Mouse (Mus musculus) liver, embryonic 12.5 days (tissue): ENCODE measurements around the gene Acot6. TPM values are rescaled to one million over a fixed set of nuclear protein-coding genes. Genes with fewer than 3 reads are reported as not detected.

Experiments
- ATAC-seq: fragments of 200-750 bp; cut with Nextera tagmentation; 2 replicates; pipeline ENCODE4 v1.8.0; 2017; ENCODE audit warnings: moderate number of reproducible peaks, mild to moderate bottlenecking, moderate library complexity
- H3K27ac ChIP-seq: fragments of 300-500 bp; sonication (generic); 2 replicates; pipeline ENCODE4 v1.5.1; 2016; ENCODE audit warnings: mild to moderate bottlenecking
- H3K27me3 ChIP-seq: fragments of 300-500 bp; sonication (generic); replicated peaks from 2 replicates; pipeline ENCODE4 v1.6.1; 2016; ENCODE audit warnings: mild to moderate bottlenecking, moderate library complexity
- H3K36me3 ChIP-seq: fragments of 300-500 bp; sonication (generic); 2 replicates; pipeline ENCODE4 v1.6.1; 2016; ENCODE audit warnings: mild to moderate bottlenecking, moderate library complexity
- H3K4me1 ChIP-seq: fragments of 300-500 bp; sonication (generic); 2 replicates; pipeline ENCODE4 v1.6.1; 2016
- H3K4me2 ChIP-seq: fragments of 300-500 bp; sonication (generic); 2 replicates; pipeline ENCODE4 v1.6.1; 2016; ENCODE audit warnings: mild to moderate bottlenecking, moderate library complexity
- H3K4me3 ChIP-seq: fragments of 300-500 bp; sonication (generic); 2 replicates; pipeline ENCODE4 v1.5.1; 2016; ENCODE audit warnings: mild to moderate bottlenecking, moderate library complexity
- H3K9ac ChIP-seq: fragments of 300-500 bp; sonication (generic); 2 replicates; pipeline ENCODE4 v1.6.1; 2016; ENCODE audit warnings: mild to moderate bottlenecking, moderate library complexity
- H3K9me3 ChIP-seq: fragments of 300-500 bp; sonication (generic); replicated peaks from 2 replicates; pipeline ENCODE4 v1.6.1; 2016; ENCODE audit warnings: mild to moderate bottlenecking, moderate library complexity
- WGBS: fragments of 180-500 bp; shearing (Covaris S2); methylation state at CpG from one replicate; pipeline ENCODE4 v1.1.7; 2016; ENCODE audit not compliant: insufficient replicate concordance; 5-methylcytosine and 5-hydroxymethylcytosine counted together
- polyA plus RNA-seq: library from polyadenylated mRNA; unstranded; fragments of >200 nt; fragmentation: Nextera tagmentation; extraction: Ambion mirVana; gene quantifications from 2 replicates; pipeline ENCODE4 v1.2.1, GENCODE M21; 2016

Gene Acot6
- polyA plus RNA-seq, 1 experiment from 2014 or later, result 0.54 TPM

- Histone ChIP-seq H3K36me3 (no peaks in the 10 kb centered on the region), H3K4me1 (no peaks in the 10 kb centered on the region), H3K9ac (no peak overlapping the region), H3K9me3 (no peaks in the 10 kb centered on the region), H3K27me3 (no peaks in the 10 kb centered on the region), H3K27ac (no peak overlapping the region), H3K4me2 (no peak overlapping the region), H3K4me3 (no peak overlapping the region)
- no peak for ATAC-seq
- 48% methylated on average over 1 of the region's 1 CpGs for WGBS
Observed at GRCm38 (mm10) chr12:84107692-84108091, 7.2 kb downstream of the Acot6 start.

GRCm38 (mm10) chr12:84109924-84110323 lies 9.5 kb downstream of the Acot6 start:
- Histone ChIP-seq H3K27ac (no peak overlapping the region), H3K36me3 (no peaks in the 10 kb centered on the region), H3K4me1 (peaks cover 12% of the 10 kb centered on the region), H3K9ac (no peak overlapping the region), H3K9me3 (no peaks in the 10 kb centered on the region), H3K27me3 (no peaks in the 10 kb centered on the region), H3K4me2 (no peak overlapping the region), H3K4me3 (no peak overlapping the region)
- WGBS, result 79% methylated on average over 1 of the region's 1 CpGs
- ATAC-seq, result no peak

- Histone ChIP-seq H3K27ac (no peak overlapping the region), H3K4me3 (no peak overlapping the region), H3K4me1 (peaks cover 12% of the 10 kb centered on the region), H3K4me2 (no peak overlapping the region), H3K36me3 (no peaks in the 10 kb centered on the region), H3K27me3 (no peaks in the 10 kb centered on the region), H3K9ac (no peak overlapping the region), H3K9me3 (no peaks in the 10 kb centered on the region)
- WGBS, result 74% methylated on average over 4 of the region's 4 CpGs
- no peak for ATAC-seq
Observed at GRCm38 (mm10) chr12:84110814-84111213, 10.4 kb downstream of the Acot6 start.

- H3K4me1 ChIP-seq, result peaks cover 12% of the 10 kb centered on the region
- peak overlapping the region; percentile 91 for H3K4me2 ChIP-seq
- H3K9me3 ChIP-seq, result no peaks in the 10 kb centered on the region
- H3K9ac ChIP-seq, result no peak overlapping the region
- H3K36me3 ChIP-seq, result no peaks in the 10 kb centered on the region
- H3K27me3 ChIP-seq, result no peaks in the 10 kb centered on the region
- no peak overlapping the region for H3K27ac ChIP-seq
- peak overlapping the region; percentile 67 for H3K4me3 ChIP-seq
- no peak for ATAC-seq
- 41% methylated on average over 6 of the region's 6 CpGs for WGBS
Observed at GRCm38 (mm10) chr12:84113676-84114075, 13.2 kb downstream of the Acot6 start.

DNA sequence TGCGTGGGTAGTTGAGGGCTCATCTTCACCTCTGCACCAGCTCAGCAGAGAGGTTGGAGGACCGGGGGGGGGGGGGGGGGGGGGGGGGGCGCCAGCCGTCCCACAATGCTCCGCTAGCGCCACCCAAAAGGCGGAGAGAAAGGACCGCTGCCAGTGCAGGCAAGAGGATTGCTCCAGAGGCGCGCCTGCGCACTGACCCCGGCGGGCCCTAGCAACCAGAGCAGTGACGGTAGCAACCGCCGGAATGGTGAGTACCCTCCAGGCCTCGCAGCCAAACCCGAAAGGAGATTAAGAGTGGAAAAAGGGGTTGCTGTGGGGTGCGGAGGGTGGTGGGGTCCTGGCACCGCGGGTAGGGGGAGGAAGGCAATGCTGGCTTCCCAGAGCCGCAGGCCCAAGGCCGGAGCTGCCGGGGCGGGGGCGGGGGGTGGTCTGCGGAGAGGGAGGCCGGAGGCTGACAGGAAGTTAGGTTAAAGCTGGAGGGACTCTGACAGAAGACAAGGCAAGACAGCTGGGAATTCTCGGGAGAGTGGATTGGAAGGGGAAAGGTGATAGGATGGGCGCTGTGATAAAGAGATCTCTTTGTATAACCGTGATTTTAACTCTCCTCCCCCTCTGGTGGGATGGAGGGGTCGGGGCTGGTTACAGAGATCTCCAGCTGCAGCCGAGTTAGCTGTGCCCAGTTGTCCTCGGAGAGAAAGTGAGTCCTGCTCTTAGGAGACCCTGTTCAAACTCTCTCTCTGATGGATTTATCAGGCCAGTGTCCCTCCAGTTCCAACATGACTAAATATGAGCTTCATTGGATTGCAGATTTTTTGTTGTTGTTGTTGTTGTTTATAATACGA lies 13.9 kb downstream of the Acot6 start, which contains the start of gene Dnal1:
Dnal1 (plus strand) TSS at position 214 of the 842 bp plus-strand sequence.
- 2% methylated on average over 30 of the region's 35 CpGs for WGBS
- ATAC-seq, result peak; percentile 85
- H3K4me3 ChIP-seq, result peak within 1 kb of the TSS; percentile 67
- no peaks in the 10 kb centered on the region for H3K9me3 ChIP-seq
- no peak within 1 kb of the TSS for H3K27ac ChIP-seq
- no peaks in the 10 kb centered on the region for H3K36me3 ChIP-seq
- H3K4me1 ChIP-seq, result peaks cover 12% of the 10 kb centered on the region
- no peaks in the 10 kb centered on the region for H3K27me3 ChIP-seq
- H3K4me2 ChIP-seq, result peak within 1 kb of the TSS; percentile 91
- peak within 1 kb of the TSS; percentile 57; the same call in 1 of the 2 replicates for H3K9ac ChIP-seq

GRCm38 (mm10) chr12:84119584-84119983 lies 19.1 kb downstream of the Acot6 start:
- H3K27me3 ChIP-seq, result no peaks in the 10 kb centered on the region
- H3K9me3 ChIP-seq, result no peaks in the 10 kb centered on the region
- H3K27ac ChIP-seq, result no peak overlapping the region
- H3K36me3 ChIP-seq, result no peaks in the 10 kb centered on the region
- H3K9ac ChIP-seq, result no peak overlapping the region
- peaks cover 3% of the 10 kb centered on the region for H3K4me1 ChIP-seq
- no peak overlapping the region for H3K4me3 ChIP-seq
- no peak for ATAC-seq
- WGBS, result 78% methylated on average over 5 of the region's 5 CpGs
- H3K4me2 ChIP-seq, result no peak overlapping the region

DNA sequence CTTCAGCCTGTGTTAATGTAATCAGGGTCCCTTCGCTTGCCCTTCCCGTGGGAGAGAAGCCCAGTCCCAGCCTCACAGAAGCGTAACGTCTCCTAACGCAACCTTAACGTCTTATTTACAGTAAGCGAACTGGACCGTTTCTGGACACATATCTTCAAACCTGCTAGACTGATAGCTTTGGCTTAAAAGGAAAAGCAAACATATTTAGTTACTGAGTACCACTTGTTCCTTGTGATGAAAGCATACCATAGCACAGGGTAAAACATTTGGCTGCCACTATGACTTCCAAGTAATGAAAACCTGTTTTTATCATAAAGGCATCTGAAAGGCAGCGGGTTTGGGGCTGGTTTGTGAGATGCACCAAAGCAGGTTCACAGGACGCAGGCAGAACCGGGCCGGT lies 25.4 kb downstream of the Acot6 start:
- 0 out of 2 replicates have a peak, but pooled peaks cover 3% of the 10 kb centered on the region for H3K4me1 ChIP-seq
- no peaks in the 10 kb centered on the region for H3K27me3 ChIP-seq
- no peaks in the 10 kb centered on the region for H3K36me3 ChIP-seq
- H3K4me3 ChIP-seq, result no peak overlapping the region
- WGBS, result 85% methylated on average over 12 of the region's 12 CpGs
- no peak overlapping the region for H3K4me2 ChIP-seq
- H3K27ac ChIP-seq, result no peak overlapping the region
- ATAC-seq, result no peak
- no peak overlapping the region for H3K9ac ChIP-seq
- no peaks in the 10 kb centered on the region for H3K9me3 ChIP-seq

DNA sequence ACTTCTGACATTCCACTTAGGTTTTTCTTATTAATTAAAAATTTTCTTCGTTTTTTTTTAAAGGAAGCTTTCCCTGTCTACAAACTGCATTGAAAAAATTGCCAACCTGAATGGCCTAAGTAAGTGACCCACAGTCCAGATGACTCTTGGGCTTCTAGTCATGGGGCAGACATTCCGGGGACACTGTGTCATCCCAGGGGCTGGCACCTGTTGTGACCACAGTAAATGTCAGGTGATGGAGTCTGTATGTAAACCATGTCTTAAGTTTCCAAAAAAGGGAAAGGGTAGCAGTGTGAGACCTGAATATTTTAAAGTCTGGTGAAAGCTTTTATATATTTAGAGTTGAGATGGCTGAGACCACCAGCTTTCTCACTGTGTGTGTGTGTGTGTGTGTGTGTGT lies 26.4 kb downstream of the Acot6 start:
- H3K9ac ChIP-seq, result no peak overlapping the region
- H3K27me3 ChIP-seq, result no peaks in the 10 kb centered on the region
- WGBS, result 73% methylated on average over 2 of the region's 2 CpGs
- H3K4me2 ChIP-seq, result no peak overlapping the region
- no peaks in the 10 kb centered on the region for H3K9me3 ChIP-seq
- H3K36me3 ChIP-seq, result no peaks in the 10 kb centered on the region
- H3K4me3 ChIP-seq, result no peak overlapping the region
- H3K27ac ChIP-seq, result no peak overlapping the region
- no peak for ATAC-seq
- 0 out of 2 replicates have a peak, but pooled peaks cover 3% of the 10 kb centered on the region for H3K4me1 ChIP-seq

GRCm38 (mm10) chr12:84128576-84128975 lies 28.1 kb downstream of the Acot6 start:
- Histone ChIP-seq H3K27me3 (no peaks in the 10 kb centered on the region), H3K9ac (no peak overlapping the region), H3K27ac (no peak overlapping the region), H3K9me3 (no peaks in the 10 kb centered on the region), H3K4me2 (no peak overlapping the region), H3K4me3 (no peak overlapping the region), H3K36me3 (no peaks in the 10 kb centered on the region), H3K4me1 (0 out of 2 replicates have a peak, but pooled peaks cover 3% of the 10 kb centered on the region)
- ATAC-seq, result no peak
- 69% methylated on average over 6 of the region's 6 CpGs for WGBS

- WGBS, result 51% methylated on average over 8 of the region's 8 CpGs
- H3K4me3 ChIP-seq, result no peak overlapping the region
- H3K27ac ChIP-seq, result no peak overlapping the region
- no peak overlapping the region for H3K9ac ChIP-seq
- no peaks in the 10 kb centered on the region for H3K36me3 ChIP-seq
- H3K9me3 ChIP-seq, result no peaks in the 10 kb centered on the region
- H3K4me1 ChIP-seq, result 0 out of 2 replicates have a peak, but pooled peaks cover 3% of the 10 kb centered on the region
- no peak overlapping the region for H3K4me2 ChIP-seq
- ATAC-seq, result no peak
- no peaks in the 10 kb centered on the region for H3K27me3 ChIP-seq
Observed at GRCm38 (mm10) chr12:84129931-84130330, 29.5 kb downstream of the Acot6 start.

- H3K9me3 ChIP-seq, result no peaks in the 10 kb centered on the region
- H3K36me3 ChIP-seq, result no peaks in the 10 kb centered on the region
- no peak overlapping the region for H3K4me2 ChIP-seq
- H3K4me3 ChIP-seq, result no peak overlapping the region
- no peak overlapping the region for H3K9ac ChIP-seq
- no peak for ATAC-seq
- no peak overlapping the region for H3K27ac ChIP-seq
- H3K27me3 ChIP-seq, result no peaks in the 10 kb centered on the region
- 57% methylated on average over 3 of the region's 3 CpGs for WGBS
- H3K4me1 ChIP-seq, result 0 out of 2 replicates have a peak, but pooled peaks cover 3% of the 10 kb centered on the region
Observed at GRCm38 (mm10) chr12:84132265-84132664, 31.8 kb downstream of the Acot6 start.

DNA sequence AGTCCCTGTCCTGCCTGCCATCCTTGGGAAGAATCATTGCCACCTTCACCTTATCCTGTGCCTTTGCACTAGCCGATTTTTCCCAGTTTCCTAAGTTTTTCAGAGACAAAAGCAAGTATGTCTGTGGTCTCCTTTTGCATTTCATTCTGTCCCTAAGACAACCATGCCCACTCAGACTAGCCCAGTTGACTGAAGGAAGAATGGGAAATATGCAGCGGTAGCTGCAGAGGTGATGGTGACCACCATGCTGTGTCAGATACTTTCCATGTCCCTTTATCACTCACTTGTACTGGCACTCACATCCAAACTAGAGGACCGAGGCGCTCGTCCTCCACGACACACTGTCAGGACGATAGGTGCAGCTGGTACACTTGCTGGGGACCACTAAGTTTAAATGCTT lies 36.7 kb downstream of the Acot6 start:
- 86% methylated on average over 7 of the region's 7 CpGs for WGBS
- no peaks in the 10 kb centered on the region for H3K9me3 ChIP-seq
- H3K27ac ChIP-seq, result no peak overlapping the region
- H3K36me3 ChIP-seq, result no peaks in the 10 kb centered on the region
- H3K4me1 ChIP-seq, result no peaks in the 10 kb centered on the region
- H3K4me3 ChIP-seq, result no peak overlapping the region
- ATAC-seq, result no peak
- no peak overlapping the region for H3K9ac ChIP-seq
- H3K4me2 ChIP-seq, result no peak overlapping the region
- H3K27me3 ChIP-seq, result no peaks in the 10 kb centered on the region
